Mouse (Mus musculus) neutrophil, adult 5-6 weeks (primary cell): ENCODE results near the gene Cnn1. TPM values are rescaled to one million over a fixed set of nuclear protein-coding genes. Genes with fewer than 3 reads are reported as not detected.
"Not testable (repeated sequence)": the region's sequence is repeated elsewhere in the genome, so short reads cannot be mapped to it uniquely, and the experiment has no call there.

Experiments used
- ATAC-seq: fragments of 151-379, 151-347 bp; 2 replicates; pipeline ENCODE4 v1.8.0; 2017; ENCODE audit warnings: mild to moderate bottlenecking, moderate TSS enrichment; ENCODE audit not compliant: insufficient number of reproducible peaks, poor library complexity, low FRiP score, severe bottlenecking; ENCODE audit errors: extremely low read depth
- total RNA-seq: library from RNA; stranded (forward); fragments of 200-1000 nt; gene quantifications from 2 replicates; pipeline ENCODE4 v1.2.3, GENCODE M21; 2017

The Cnn1 gene
- total RNA-seq, 1 experiment from 2014 or later, result not detected

- ATAC-seq, result peak; percentile 88
Measured at GRCm38 (mm10) chr9:22070791-22071573, 28.0 kb upstream of the Cnn1 start, which contains the start of the genes Gm49318 and Zfp653. TSS of gene Gm49318 (minus strand) at chr9:22071259. TSS of gene Zfp653 (minus strand) at chr9:22071376.

GRCm38 (mm10) chr9:22072276-22072675 lies 26.7 kb upstream of the Cnn1 start:
- no peak for ATAC-seq

GRCm38 (mm10) chr9:22075778-22076177 lies 23.2 kb upstream of the Cnn1 start:
- ATAC-seq, result not testable (repeated sequence)

GRCm38 (mm10) chr9:22076223-22076622 lies 22.8 kb upstream of the Cnn1 start:
- no peak for ATAC-seq

GRCm38 (mm10) chr9:22084667-22085021 lies 14.4 kb upstream of the Cnn1 start:
- no peak for ATAC-seq

GRCm38 (mm10) chr9:22085022-22085834 lies 13.8 kb upstream of the Cnn1 start, which contains the start of gene Ecsit:
TSS of gene Ecsit (minus strand) at chr9:22085438.
- ATAC-seq, result peak; percentile 99

- ATAC-seq, result no peak
Measured at GRCm38 (mm10) chr9:22086012-22086411, 13.0 kb upstream of the Cnn1 start.

- no peak for ATAC-seq
Measured at GRCm38 (mm10) chr9:22087034-22087618, 11.9 kb upstream of the Cnn1 start.

- no peak for ATAC-seq
Measured at GRCm38 (mm10) chr9:22089281-22089680, 9.7 kb upstream of the Cnn1 start.

- no peak for ATAC-seq
Measured at GRCm38 (mm10) chr9:22089986-22090385, 9.0 kb upstream of the Cnn1 start.

- no peak for ATAC-seq
Measured at GRCm38 (mm10) chr9:22092746-22093145, 6.3 kb upstream of the Cnn1 start.

- ATAC-seq, result peak; percentile 84
Measured at GRCm38 (mm10) chr9:22095854-22096307, 3.1 kb upstream of the Cnn1 start.

GRCm38 (mm10) chr9:22099922-22100321 lies 906 bp downstream of the Cnn1 start:
- ATAC-seq, result no peak

GRCm38 (mm10) chr9:22108194-22108593 lies 9.2 kb downstream of the Cnn1 start:
- no peak for ATAC-seq

- ATAC-seq, result no peak
Measured at GRCm38 (mm10) chr9:22115635-22116034, 16.6 kb downstream of the Cnn1 start.

GRCm38 (mm10) chr9:22116086-22116485 lies 17.1 kb downstream of the Cnn1 start:
- no peak for ATAC-seq

- peak; percentile 91 for ATAC-seq
Measured at GRCm38 (mm10) chr9:22116740-22117426, 17.9 kb downstream of the Cnn1 start, which contains the start of gene Elof1. TSS of gene Elof1 (minus strand) at chr9:22117172.

GRCm38 (mm10) chr9:22117754-22118456 lies 18.9 kb downstream of the Cnn1 start:
- peak; percentile 62 for ATAC-seq
